Mouse (Mus musculus): ENCODE data around the gene Zfp672. TPM values are rescaled to one million over a fixed set of nuclear protein-coding genes. Genes with fewer than 3 reads are reported as not detected.

Gene Zfp672
- total and polyA plus RNA-seq, 3 experiments = 22.6 to 39.5 TPM; not detected in 1

DNA sequence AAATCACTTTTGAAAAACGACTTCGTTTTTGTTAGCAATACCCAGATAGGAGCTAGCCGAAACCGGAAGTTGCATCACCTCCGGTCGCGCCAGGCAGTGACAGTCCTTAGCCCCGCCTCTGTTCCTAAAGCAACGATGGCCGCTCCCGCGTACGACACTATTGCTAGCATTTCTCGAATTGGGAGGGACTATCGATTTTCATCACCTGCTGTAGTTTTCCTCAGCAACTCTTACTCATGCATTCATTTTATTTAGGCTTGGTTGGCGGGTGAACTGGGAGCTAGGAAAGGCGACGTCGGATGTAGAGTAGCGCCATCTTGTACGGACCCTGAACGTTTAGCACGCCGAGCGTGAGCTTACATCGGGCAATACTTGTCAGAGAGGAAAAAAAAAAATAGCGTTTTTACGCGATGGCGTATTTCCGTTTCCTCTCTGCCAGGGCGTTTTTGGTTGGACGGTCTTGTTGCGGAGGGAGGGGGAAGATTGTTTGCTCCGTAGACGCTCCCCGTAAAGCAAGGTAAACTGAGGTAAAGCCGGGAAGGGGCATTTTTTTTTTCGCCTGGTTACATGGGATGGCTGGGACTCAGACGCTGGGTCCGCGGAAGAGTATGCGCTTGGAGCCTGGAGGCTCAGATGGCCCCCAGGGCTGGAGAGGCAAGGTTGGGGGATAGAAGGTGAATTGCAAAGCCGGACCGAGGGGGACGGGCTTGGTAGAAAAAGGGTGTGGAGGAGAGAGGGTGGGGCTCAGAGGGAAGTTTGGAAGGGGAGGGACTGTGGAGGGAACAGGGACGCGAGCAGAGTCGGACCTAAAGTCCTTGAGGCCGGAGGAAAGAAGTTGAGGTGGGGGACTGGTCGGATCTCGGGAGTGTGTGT, at the start of gene Zfp672, which contains the start of gene Sh3bp5l (continued):
- no peak for TF ChIP-seq JUND (IDR thresholded peaks at IDR 0.05; ENCODE audit: low read depth, low read length)
- no peak for TF ChIP-seq TAL1 (IDR thresholded peaks at IDR 0.05; ENCODE audit: low read length)
- TF ChIP-seq POLR2AphosphoS5 (IDR thresholded peaks at IDR 0.05; ENCODE audit: borderline replicate concordance, low read depth, low read length) = no peak
- peak; percentile 81; the same call in 1 of the 2 replicates for TF ChIP-seq ZKSCAN1 (IDR thresholded peaks at IDR 0.05; ENCODE audit: low read depth, low read length)
- TF ChIP-seq POLR2A (IDR thresholded peaks at IDR 0.05; ENCODE audit: control insufficient read depth in 1 of 2, insufficient read depth in 1 of 2, low read depth in 1 of 2, low read length in 2 of 2, poor library complexity in 1 of 2) = peak; percentile 48 to 74; a peak in 3 of 4 replicates

DNA sequence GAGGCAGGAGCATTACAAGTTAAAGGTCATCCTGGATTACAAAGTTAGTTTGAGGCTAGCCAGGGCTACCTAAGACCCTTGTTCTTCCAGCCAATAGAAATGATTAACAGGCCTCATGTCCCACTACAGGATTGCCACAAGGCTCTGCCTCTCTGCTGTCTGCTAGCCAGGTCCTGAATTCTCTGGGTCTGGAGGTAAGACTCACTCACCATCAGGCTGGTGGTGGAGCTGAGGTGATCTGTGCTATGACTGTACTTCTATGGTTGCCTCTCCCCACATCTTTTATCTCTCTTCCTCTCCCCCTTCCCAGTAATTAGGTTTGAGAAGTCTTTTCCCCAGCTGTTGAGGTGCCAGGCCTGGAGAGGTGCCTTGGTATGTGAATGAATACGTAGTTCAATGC, 49.4 kb upstream of the Zfp672 start:
- Histone ChIP-seq H3K4me3 (ENCODE audit: control insufficient read depth in 1 of 2, insufficient read depth in 1 of 2, low read depth in 2 of 2, low read length in 2 of 2) (no peak overlapping the region), H3K9me3 (replicated peaks; ENCODE audit: insufficient read depth, low read length) (no peaks in the 10 kb centered on the region), H3K27me3 (ENCODE audit: control insufficient read depth in 1 of 2, insufficient read depth in 2 of 2, low read length in 2 of 2) (peaks cover 1 to 2% of the 10 kb centered on the region in 2 experiments; a peak in 2 of 4 replicates), H3K27ac (ENCODE audit: control insufficient read depth, low read depth, low read length) (no peak overlapping the region), H3K9ac (ENCODE audit: control insufficient read depth, low read depth, low read length, poor library complexity, severe bottlenecking) (no peak overlapping the region), H3K79me2 (ENCODE audit: control insufficient read depth, insufficient read depth, low read length, poor library complexity) (no peaks in the 10 kb centered on the region), H3K36me3 (ENCODE audit: control insufficient read depth in 1 of 2, insufficient read depth in 2 of 2, low read length in 2 of 2) (0 out of 4 replicates have a peak, but pooled peaks cover 0 to 2% of the 10 kb centered on the region in 2 experiments), H3K4me1 (ENCODE audit: control insufficient read depth in 1 of 2, insufficient read depth in 2 of 2, low read length in 2 of 2) (peaks cover 0 to 22% of the 10 kb centered on the region in 2 experiments; a peak in 3 of 4 replicates)
- TF ChIP-seq TAL1 (IDR thresholded peaks at IDR 0.05; ENCODE audit: low read length) (peak; percentile 20; the same call in 1 of the 2 replicates), RCOR1 (IDR thresholded peaks at IDR 0.05; ENCODE audit: low read depth, low read length) (peak; percentile 37), BHLHE40 (IDR thresholded peaks at IDR 0.05; ENCODE audit: borderline replicate concordance, low read depth, low read length) (no peak), HCFC1 (IDR thresholded peaks at IDR 0.05; ENCODE audit: low read depth, low read length) (no peak), EP300 (IDR thresholded peaks at IDR 0.05; ENCODE audit: low read depth in 1 of 2, low read length in 2 of 2) (peak; percentile 44; a peak in 2 of 4 replicates), ZNF384 (IDR thresholded peaks at IDR 0.05; ENCODE audit: low read depth, low read length) (no peak), USF2 (IDR thresholded peaks at IDR 0.05; ENCODE audit: borderline replicate concordance in 1 of 2, insufficient read depth in 1 of 2, low read depth in 1 of 2, low read length in 2 of 2) (no peak), GATA1 (IDR thresholded peaks at IDR 0.05; ENCODE audit: low read depth, low read length) (peak; percentile 64), POLR2AphosphoS5 (IDR thresholded peaks at IDR 0.05; ENCODE audit: borderline replicate concordance, low read depth, low read length) (no peak), MXI1 (IDR thresholded peaks at IDR 0.05; ENCODE audit: low read depth, low read length) (0 out of 2 replicates have a peak, but pooled peaks have one; percentile 15), ETS1 (IDR thresholded peaks at IDR 0.05; ENCODE audit: low read depth, low read length) (0 out of 2 replicates have a peak, but pooled peaks have one; percentile 35), TBP (IDR thresholded peaks at IDR 0.05; ENCODE audit: low read depth, low read length) (no peak)
- DNase-seq (ENCODE audit: low read depth, low spot score) = peak; percentile 74
